Mouse (Mus musculus) erythroblast, embryonic 14.5 days (primary cell): ENCODE data around the gene Faxc.

Source experiments
- GATA1 ChIP-seq: IDR thresholded peaks from 2 replicates; pipeline ENCODE4 v1.6.1; 2012; ENCODE audit warnings: low read length, inconsistent platforms, mixed read lengths
- TAL1 ChIP-seq: IDR thresholded peaks from 3 replicates; pipeline ENCODE4 v1.6.1; 2012; ENCODE audit warnings: low read length, inconsistent platforms, mixed read lengths

- TF ChIP-seq GATA1 (no peak), TAL1 (no peak)
These were observed 86.7 kb downstream of the Faxc start for GRCm38 (mm10) chr4:22017656-22018379.
